Mouse (Mus musculus) myocyte (in vitro differentiated cells): ENCODE results near the gene Scn2a. TPM values are rescaled to one million over a fixed set of nuclear protein-coding genes. Genes with fewer than 3 reads are reported as not detected.
A peak's percentile ranks its signal among the peaks of the same experiment; 100 is the strongest.

Source experiments
- H3K27me3 ChIP-seq: one replicate; pipeline ENCODE4 v1.6.1; 2011; ENCODE audit not compliant: control insufficient read depth, insufficient read depth, insufficient read length
- H3K36me3 ChIP-seq: one replicate; pipeline ENCODE4 v1.6.1; 2011; ENCODE audit not compliant: control insufficient read depth, insufficient read depth
- H3K4me2 ChIP-seq: one replicate; pipeline ENCODE4 v1.6.1; 2011; ENCODE audit warnings: low read depth, control low read depth
- H3K4me3 ChIP-seq: one replicate; pipeline ENCODE4 v1.5.1; 2011; ENCODE audit warnings: mild to moderate bottlenecking, control low read depth, moderate library complexity
- H3K79me2 ChIP-seq: one replicate; pipeline ENCODE4 v1.6.1; 2011; ENCODE audit not compliant: control insufficient read depth, insufficient read depth
- H3ac ChIP-seq: one replicate; pipeline ENCODE4 v1.6.1; 2011; ENCODE audit not compliant: control insufficient read depth, insufficient read length
- CEBPB ChIP-seq: IDR thresholded peaks from 2 replicates; pipeline ENCODE4 v1.6.1; 2011; ENCODE audit warnings: mild to moderate bottlenecking, moderate library complexity; ENCODE audit not compliant: poor library complexity, insufficient read depth, severe bottlenecking
- E2F4 ChIP-seq: IDR thresholded peaks from one replicate; pipeline ENCODE4 v1.6.1; 2011; ENCODE audit warnings: mild to moderate bottlenecking, control low read depth, moderate library complexity; ENCODE audit not compliant: insufficient read depth
- MAX ChIP-seq: IDR thresholded peaks from one replicate; pipeline ENCODE4 v1.6.1; 2011; ENCODE audit warnings: low read depth, mild to moderate bottlenecking, control low read depth
- MYOD1 ChIP-seq, 3 experiments: IDR thresholded peaks; one replicate each; pipeline ENCODE4 v1.6.1; 2011; ENCODE audit warnings: control low read depth in 2 of 3, low read depth in 2 of 3, mild to moderate bottlenecking in 2 of 3, moderate library complexity in 1 of 3; ENCODE audit not compliant: insufficient read length in 2 of 3, control insufficient read depth in 1 of 3
- MYOG ChIP-seq, 3 experiments: IDR thresholded peaks; one replicate each; pipeline ENCODE4 v1.6.1; 2011; ENCODE audit warnings: control low read depth in 2 of 3, low read depth in 2 of 3, mild to moderate bottlenecking in 2 of 3; ENCODE audit not compliant: insufficient read length in 2 of 3, control insufficient read depth in 1 of 3, insufficient read depth in 1 of 3
- POLR2A ChIP-seq: IDR thresholded peaks from one replicate; pipeline ENCODE4 v1.6.1; 2011; ENCODE audit warnings: low read depth, mild to moderate bottlenecking, control low read depth, moderate library complexity; ENCODE audit not compliant: insufficient read length
- POLR2AphosphoS2 ChIP-seq: IDR thresholded peaks from one replicate; pipeline ENCODE4 v1.6.1; 2011; ENCODE audit warnings: low read depth, control low read depth; ENCODE audit not compliant: insufficient read length
- REST ChIP-seq: IDR thresholded peaks from one replicate; pipeline ENCODE4 v1.6.1; 2011; ENCODE audit warnings: mild to moderate bottlenecking, control low read depth, moderate library complexity; ENCODE audit not compliant: insufficient read depth, insufficient read length
- SRF ChIP-seq: IDR thresholded peaks from one replicate; pipeline ENCODE4 v1.6.1; 2011; ENCODE audit warnings: low read depth; ENCODE audit not compliant: control insufficient read depth, insufficient read length
- TCF12 ChIP-seq: IDR thresholded peaks from one replicate; pipeline ENCODE4 v1.6.1; 2011; ENCODE audit warnings: mild to moderate bottlenecking, control low read depth; ENCODE audit not compliant: poor library complexity, insufficient read depth, severe bottlenecking
- TCF3 ChIP-seq: IDR thresholded peaks from one replicate; pipeline ENCODE4 v1.6.1; 2011; ENCODE audit warnings: low read depth, control low read depth; ENCODE audit not compliant: insufficient read length
- USF1 ChIP-seq: IDR thresholded peaks from one replicate; pipeline ENCODE4 v1.6.1; 2011; ENCODE audit warnings: low read depth, mild to moderate bottlenecking, control low read depth, moderate library complexity
- polyA plus RNA-seq: library from polyadenylated mRNA; unstranded; fragments of >200 nt; fragmentation: generic; extraction: Trizol; gene quantifications from one replicate; pipeline ENCODE4 v1.2.1, GENCODE M21; 2012; ENCODE audit warnings: missing spikeins

Gene Scn2a
- 0.18 TPM for polyA plus RNA-seq

DNA sequence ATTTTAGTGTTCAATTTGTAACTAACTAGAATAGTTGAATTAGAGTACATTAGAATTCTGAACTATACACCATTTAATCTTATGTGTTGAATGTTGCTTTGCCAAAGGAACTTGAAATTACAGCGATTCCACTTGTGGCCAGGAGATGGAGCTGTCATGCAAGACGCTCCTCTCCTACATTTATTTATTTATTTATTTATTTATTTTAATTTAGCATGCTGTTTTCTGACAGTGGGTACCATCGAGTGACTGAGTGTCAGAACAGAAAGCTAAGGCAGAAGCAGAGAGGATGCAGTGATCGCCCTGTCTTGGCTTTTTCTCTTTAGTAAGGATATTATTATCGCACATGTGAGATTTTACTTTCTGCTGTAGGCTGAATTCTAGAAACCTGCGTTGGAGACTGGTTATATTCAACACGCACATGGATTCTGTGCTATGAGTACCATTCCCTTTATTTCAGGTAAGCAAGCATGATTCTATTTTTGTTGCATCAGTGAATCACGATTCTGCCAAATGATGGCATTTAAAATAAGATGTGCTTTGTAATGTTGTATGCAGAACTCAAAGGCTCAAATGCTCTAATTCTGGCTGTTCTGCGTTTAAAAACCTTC lies at the start of gene Scn2a:
Gene Scn2a (plus strand): TSS at position 216 of the 611 bp plus-strand sequence.
- Histone ChIP-seq H3K36me3 (no peaks in the 10 kb centered on the region), H3K4me2 (no peak within 1 kb of the TSS), H3K27me3 (no peaks in the 10 kb centered on the region), H3K79me2 (no peaks in the 10 kb centered on the region), H3K4me3 (no peak within 1 kb of the TSS), H3ac (no peak within 1 kb of the TSS)
- TF ChIP-seq POLR2AphosphoS2: no peak
- TF ChIP-seq MYOD1 (IDR thresholded peaks at IDR 0.05; ENCODE audit: control insufficient read depth in 1 of 3, insufficient read length in 2 of 3, low read depth in 2 of 3): no peak
- TF ChIP-seq MYOG (IDR thresholded peaks at IDR 0.05; ENCODE audit: control insufficient read depth in 1 of 3, insufficient read depth in 1 of 3, insufficient read length in 2 of 3, low read depth in 2 of 3): no peak
- no peak for TF ChIP-seq SRF
- TF ChIP-seq TCF12: no peak

DNA sequence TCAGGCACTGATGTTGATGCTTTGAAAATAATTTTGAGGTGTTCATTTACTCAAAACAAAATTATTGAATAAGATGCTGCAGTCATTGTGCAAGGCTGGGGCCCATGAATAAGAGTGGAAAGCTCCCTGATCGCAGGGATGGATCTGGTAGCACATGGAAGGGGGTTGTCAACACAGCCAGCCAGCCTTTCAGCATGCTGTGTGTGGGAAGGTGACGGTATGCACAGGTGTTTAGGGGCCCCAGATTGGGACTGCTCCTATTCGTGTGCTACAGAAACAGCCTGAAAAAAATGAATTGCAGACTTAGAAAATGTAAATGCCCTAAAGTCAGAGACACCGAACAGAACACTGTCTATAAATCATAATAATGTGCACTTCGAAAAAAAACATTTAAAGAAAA lies 32.9 kb upstream of the Scn2a start:
- no peak overlapping the region for H3ac ChIP-seq
- H3K4me3 ChIP-seq: no peak overlapping the region
- no peak overlapping the region for H3K4me2 ChIP-seq
- H3K27me3 ChIP-seq: no peaks in the 10 kb centered on the region
- no peak for TF ChIP-seq SRF
- TF ChIP-seq E2F4: no peak
- TF ChIP-seq POLR2A: no peak
- no peak for TF ChIP-seq REST
- no peaks in the 10 kb centered on the region for H3K79me2 ChIP-seq
- H3K36me3 ChIP-seq: no peaks in the 10 kb centered on the region

GRCm38 (mm10) chr2:65607813-65608212 lies 12.8 kb upstream of the Scn2a start:
- Histone ChIP-seq H3K4me3 (no peak overlapping the region), H3K4me2 (no peak overlapping the region), H3K27me3 (no peaks in the 10 kb centered on the region), H3K79me2 (no peaks in the 10 kb centered on the region), H3ac (no peak overlapping the region), H3K36me3 (no peaks in the 10 kb centered on the region)
- no peak for TF ChIP-seq MYOG (IDR thresholded peaks at IDR 0.05; ENCODE audit: control insufficient read depth in 1 of 3, insufficient read depth in 1 of 3, insufficient read length in 2 of 3, low read depth in 2 of 3)
- no peak for TF ChIP-seq POLR2AphosphoS2
- no peak for TF ChIP-seq POLR2A
- no peak for TF ChIP-seq TCF12
- no peak for TF ChIP-seq TCF3
- no peak for TF ChIP-seq REST
- no peak for TF ChIP-seq CEBPB

DNA sequence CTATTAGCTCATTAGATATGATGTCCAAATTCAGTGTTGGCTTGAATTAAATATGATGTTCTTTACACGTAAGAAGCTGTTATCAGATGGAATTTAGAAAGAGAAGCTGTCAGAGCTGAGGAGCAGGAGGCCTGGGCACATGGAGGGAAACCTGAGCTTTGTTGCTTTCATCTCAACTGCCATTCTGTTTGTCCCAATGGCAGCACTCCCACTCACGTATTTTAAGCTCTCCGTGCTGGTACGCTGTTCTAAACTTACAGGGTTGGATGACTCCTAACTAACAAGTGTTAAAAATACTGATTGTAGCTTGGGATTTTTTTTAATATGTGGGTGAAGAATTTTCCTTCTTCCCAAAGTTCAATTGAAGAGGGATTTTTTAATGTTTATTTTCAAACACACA lies 8.7 kb upstream of the Scn2a start:
- Histone ChIP-seq H3K79me2 (no peaks in the 10 kb centered on the region), H3K36me3 (no peaks in the 10 kb centered on the region), H3K4me3 (no peak overlapping the region), H3K4me2 (no peak overlapping the region), H3K27me3 (no peaks in the 10 kb centered on the region), H3ac (no peak overlapping the region)
- no peak for TF ChIP-seq SRF

DNA sequence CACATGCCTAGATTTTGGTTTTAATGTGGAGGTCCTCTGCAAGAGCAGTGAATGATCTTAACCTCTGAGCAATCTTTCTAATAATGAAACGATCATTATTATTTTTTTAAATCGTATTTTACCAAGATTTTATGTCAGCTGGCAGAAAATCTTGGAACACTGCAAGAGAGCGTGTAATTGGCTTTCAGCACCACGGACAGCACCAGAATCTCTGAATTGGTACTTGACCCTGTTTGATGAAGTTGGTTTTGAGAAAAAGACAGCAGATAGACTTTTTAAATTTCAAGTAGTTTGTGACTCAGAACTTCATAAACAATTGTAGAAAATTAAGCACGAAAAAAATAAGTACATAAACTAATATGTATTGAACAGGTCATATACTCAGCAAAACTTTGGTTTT lies 790 bp upstream of the Scn2a start:
- H3ac ChIP-seq: no peak overlapping the region
- no peaks in the 10 kb centered on the region for H3K36me3 ChIP-seq
- H3K4me3 ChIP-seq: no peak overlapping the region
- H3K27me3 ChIP-seq: no peaks in the 10 kb centered on the region
- H3K79me2 ChIP-seq: no peaks in the 10 kb centered on the region
- H3K4me2 ChIP-seq: no peak overlapping the region
- TF ChIP-seq MAX: peak; percentile 56
- TF ChIP-seq MYOG (IDR thresholded peaks at IDR 0.05; ENCODE audit: control insufficient read depth in 1 of 3, insufficient read depth in 1 of 3, insufficient read length in 2 of 3, low read depth in 2 of 3): no peak
- peak; percentile 78 for TF ChIP-seq REST
- no peak for TF ChIP-seq USF1

DNA sequence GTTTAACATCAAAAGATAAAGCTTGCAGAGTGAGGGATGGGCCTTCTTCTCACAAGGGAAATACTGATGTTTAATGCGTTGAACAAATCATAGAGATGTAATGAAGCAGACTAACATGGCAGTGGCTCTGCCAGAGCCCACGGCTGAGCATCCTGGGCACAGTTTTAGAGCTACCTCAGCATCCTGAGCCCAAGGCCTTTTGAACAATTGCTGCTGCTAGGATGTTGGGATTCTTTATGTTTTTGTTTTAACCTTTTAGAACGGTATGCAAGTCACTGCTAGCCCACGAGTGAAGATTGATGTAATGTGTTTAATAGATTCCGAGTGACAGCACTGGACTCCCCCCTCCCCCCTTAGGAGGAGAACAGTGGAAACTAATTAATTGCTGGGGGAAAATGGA lies 683 bp downstream of the Scn2a start:
- Histone ChIP-seq H3K79me2 (no peaks in the 10 kb centered on the region), H3K4me2 (no peak overlapping the region), H3K36me3 (no peaks in the 10 kb centered on the region), H3K27me3 (no peaks in the 10 kb centered on the region), H3ac (no peak overlapping the region), H3K4me3 (no peak overlapping the region)
- no peak for TF ChIP-seq E2F4
- no peak for TF ChIP-seq MYOG (IDR thresholded peaks at IDR 0.05; ENCODE audit: control insufficient read depth in 1 of 3, insufficient read depth in 1 of 3, insufficient read length in 2 of 3, low read depth in 2 of 3)
- no peak for TF ChIP-seq CEBPB
- TF ChIP-seq POLR2AphosphoS2: no peak
- no peak for TF ChIP-seq SRF
- no peak for TF ChIP-seq MAX
- no peak for TF ChIP-seq USF1
